Mouse (Mus musculus): ENCODE measurements around the gene Gm10643.

GRCm38 (mm10) chr8:84083829-84084241, 18.9 kb upstream of the Gm10643 start:
- TF ChIP-seq ZNF384 (IDR thresholded peaks at IDR 0.05; ENCODE audit: low read depth, low read length): no peak
- no peak for TF ChIP-seq HCFC1 (IDR thresholded peaks at IDR 0.05; ENCODE audit: borderline replicate concordance, insufficient read depth, low read length)
- no peak for TF ChIP-seq MAFK (IDR thresholded peaks at IDR 0.05; ENCODE audit: insufficient read depth, low read depth, low read length)
- TF ChIP-seq ZC3H11A (IDR thresholded peaks at IDR 0.05; ENCODE audit: borderline replicate concordance, low read depth, low read length): no peak

Data from ES-E14 (cell line).